Mouse (Mus musculus) urinary bladder, adult 2 months (tissue): ENCODE data around the gene Ppp2r3c. TPM values are rescaled to one million over a fixed set of nuclear protein-coding genes. Genes with fewer than 3 reads are reported as not detected.
"Not testable (repeated sequence)": the region's sequence is repeated elsewhere in the genome, so short reads cannot be mapped to it uniquely, and the experiment has no call there.

ENCODE experiments used
- DNase-seq: peaks from one replicate; pipeline ENCODE4 v3.0.0; 2022; ENCODE audit warnings: low spot score
- polyA plus RNA-seq: library from polyadenylated mRNA; depleted of rRNA; stranded (reverse); fragments of >200 nt; gene quantifications from 2 replicates; pipeline ENCODE4 v1.2.3, GENCODE M21; 2012; rRNA removed

Ppp2r3c gene
- polyA plus RNA-seq, 1 experiment = 9.0 TPM

DNA sequence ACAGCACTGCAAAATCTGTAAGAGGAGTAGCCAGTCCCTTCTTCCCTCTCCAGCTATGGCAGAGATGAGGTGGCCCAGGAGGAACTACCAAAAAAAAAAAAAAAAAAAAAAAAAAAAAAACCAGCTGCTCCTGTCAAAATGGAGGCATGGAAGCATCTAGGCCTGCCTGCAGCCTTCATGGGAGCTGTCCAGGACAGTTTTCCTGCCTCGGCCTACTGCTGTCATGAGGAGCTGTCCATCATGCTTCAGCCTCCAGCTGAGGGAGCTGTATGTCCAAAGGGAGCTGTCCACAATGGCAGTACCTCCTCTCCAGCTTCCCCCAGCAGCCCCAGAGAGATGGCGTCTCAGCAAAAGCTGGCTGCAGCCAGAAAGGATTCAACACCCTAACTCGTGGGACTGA is 30.6 kb downstream of the Ppp2r3c start:
- no peak for DNase-seq

DNA sequence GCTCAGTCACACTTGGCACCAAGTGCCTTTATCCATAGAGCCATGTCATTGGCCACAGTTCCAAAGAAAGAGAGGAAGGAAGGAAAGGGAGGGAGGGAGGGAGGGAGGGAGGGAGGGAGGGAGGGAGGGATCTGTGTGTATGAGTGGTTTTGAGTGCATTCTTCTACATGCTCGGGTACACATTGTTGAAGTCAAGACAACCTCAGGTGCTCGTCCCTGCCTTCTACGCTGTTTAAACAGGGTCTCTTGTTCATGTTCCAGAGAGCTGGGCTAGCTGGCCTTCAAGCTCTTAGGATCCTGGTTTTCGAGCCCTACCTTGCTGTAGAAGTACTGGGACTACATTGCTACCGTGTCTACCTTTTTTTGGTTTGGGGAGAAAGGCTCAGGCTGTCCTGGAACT is 39.4 kb downstream of the Ppp2r3c start:
- DNase-seq = not testable (repeated sequence)

DNA sequence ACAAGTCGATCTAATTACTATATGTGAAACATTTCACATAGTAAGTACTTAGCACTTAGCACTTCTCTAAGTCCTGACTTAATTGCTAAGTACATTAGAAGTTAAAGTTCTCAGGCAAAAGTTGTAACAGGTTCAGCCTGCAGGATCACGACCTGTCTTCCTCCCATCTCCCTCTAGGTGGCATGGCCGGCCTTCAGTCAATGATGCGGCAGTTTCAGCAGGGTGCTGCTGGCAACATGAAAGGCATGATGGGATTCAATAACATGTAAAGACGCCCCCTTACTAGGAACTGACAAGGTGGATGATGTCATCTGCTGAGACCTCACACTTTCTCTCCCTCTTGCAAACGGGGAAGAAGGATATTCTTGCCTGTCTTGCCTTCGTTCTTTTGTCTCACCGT is 40.8 kb downstream of the Ppp2r3c start:
- DNase-seq = not testable (repeated sequence)

DNA sequence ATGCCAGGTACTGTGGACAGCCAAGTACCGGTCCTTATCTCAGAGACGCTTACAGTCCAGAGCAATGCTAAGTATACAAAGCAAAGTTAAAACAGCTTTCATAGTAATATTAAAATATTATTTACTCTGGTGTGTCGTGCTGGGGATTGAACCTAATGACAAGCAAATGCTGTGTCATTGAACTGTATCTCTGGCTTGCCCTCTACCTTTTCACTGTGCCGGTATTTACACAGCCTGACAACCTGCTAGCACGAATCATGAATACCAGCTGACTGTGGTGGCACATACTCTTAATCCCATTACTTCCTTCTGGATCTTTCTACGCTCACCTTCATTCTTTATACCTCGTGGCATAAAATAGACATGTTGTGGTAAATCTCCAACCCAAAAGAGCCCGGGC is 60.6 kb downstream of the Ppp2r3c start:
- not testable (repeated sequence) for DNase-seq

DNA sequence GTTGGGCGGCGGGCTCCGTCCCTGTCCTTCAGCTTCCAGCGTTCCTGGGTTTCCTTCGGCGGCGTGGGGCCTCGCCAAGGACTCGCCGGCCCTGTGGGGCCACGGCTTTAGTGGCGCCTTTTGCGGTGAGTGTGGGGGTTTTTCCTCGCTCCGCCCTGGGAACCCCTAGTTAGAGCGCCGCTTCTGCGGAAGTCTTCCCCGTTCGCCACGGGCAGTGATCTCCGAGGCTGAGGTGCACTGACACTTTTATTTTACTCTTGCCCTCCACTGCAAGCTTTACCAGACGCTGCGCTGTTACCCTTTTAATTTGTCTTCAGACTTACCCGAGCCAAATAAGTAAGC is 72.3 kb downstream of the Ppp2r3c start:
- peak; percentile 18 for DNase-seq

DNA sequence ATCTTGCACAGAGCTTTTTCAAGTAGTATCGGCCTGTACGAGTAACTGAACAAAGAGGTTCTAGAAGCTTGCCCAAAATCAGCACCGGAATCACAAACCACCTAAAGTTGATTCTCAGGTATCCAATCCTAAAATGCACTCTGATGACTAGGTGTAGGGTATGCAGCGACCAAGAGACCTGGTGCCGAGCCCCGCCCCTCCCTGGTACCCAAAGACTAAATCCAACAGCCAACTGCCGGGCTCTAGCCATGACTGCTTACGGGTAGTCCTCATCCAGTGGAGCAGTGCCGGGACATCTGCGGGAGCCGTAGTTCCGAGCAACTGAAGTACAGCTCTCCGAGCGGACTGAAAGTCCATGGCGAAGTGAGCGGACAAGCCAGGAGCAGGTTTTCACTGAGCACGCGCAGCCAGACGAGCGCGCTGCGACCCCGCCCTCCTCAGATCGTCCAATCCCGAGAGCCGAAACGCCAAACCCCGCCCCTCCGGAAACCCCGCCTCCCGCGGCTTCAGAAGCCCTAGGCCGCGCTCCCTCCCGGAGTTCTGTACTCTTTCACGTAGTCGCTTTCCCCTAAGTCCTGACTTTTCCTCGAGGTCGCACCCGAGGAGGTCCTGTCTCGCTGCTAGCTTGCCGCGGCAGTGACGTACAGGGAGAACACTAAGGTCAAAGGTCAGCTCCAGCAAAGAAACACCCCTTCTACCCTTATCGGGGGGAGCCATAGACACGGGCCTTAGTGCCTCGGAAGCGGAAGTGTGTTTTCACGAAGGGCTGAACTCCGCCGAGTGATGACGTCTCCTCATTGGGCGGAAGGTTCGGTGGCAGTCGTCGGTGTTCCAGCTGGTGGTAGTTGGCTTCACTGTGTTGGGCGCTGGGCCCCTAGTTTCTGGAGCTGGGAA is 72.9 kb downstream of the Ppp2r3c start, which contains the start of gene Srp54c:
Srp54c (plus strand) TSS at position 543 of the 894 bp plus-strand sequence.
- not testable (repeated sequence) for DNase-seq

Other genes with a start within 250 kb of the Ppp2r3c start
- 17.9 and 21.2 TPM in 2 replicates for gene 2700097O09Rik, start 222.9 kb downstream of the Ppp2r3c start, polyA plus RNA-seq
- 62.8 and 78.5 TPM in 2 replicates for gene Srp54a, start 222.7 kb downstream of the Ppp2r3c start, polyA plus RNA-seq
- 27.9 and 31.6 TPM in 2 replicates for gene Fam177a, start 178.5 kb downstream of the Ppp2r3c start, polyA plus RNA-seq
- 30.0 and 32.3 TPM in 2 replicates for gene Srp54b, start 147.9 kb downstream of the Ppp2r3c start, polyA plus RNA-seq
- not detected in 2 replicates for gene 1700047I17Rik2, start 103.4 kb downstream of the Ppp2r3c start, polyA plus RNA-seq
- gene Srp54c, start 72.8 kb downstream of the Ppp2r3c start, polyA plus RNA-seq = 51.7 and 52.6 TPM in 2 replicates
- 12.3 and 12.9 TPM in 2 replicates for gene 1110008L16Rik, start 3.4 kb downstream of the Ppp2r3c start, polyA plus RNA-seq
- gene Psma6, start 81.2 kb upstream of the Ppp2r3c start, polyA plus RNA-seq = 149 and 166 TPM in 2 replicates
- gene Nfkbia, start 189.6 kb upstream of the Ppp2r3c start, polyA plus RNA-seq = 69.7 and 83.8 TPM in 2 replicates